Mouse (Mus musculus) stomach, embryonic 16.5 days (tissue): ENCODE measurements around the gene Rnf183. TPM values are rescaled to one million over a fixed set of nuclear protein-coding genes. Genes with fewer than 3 reads are reported as not detected.
A peak's percentile ranks its signal among the peaks of the same experiment; 100 is the strongest.

ENCODE experiments used
- ATAC-seq: fragments of 200-750 bp; cut with Nextera tagmentation; 2 replicates; pipeline ENCODE4 v1.8.0; 2017; ENCODE audit warnings: moderate number of reproducible peaks, moderate TSS enrichment; ENCODE audit not compliant: insufficient read depth, low FRiP score
- H3K27ac ChIP-seq: fragments of 300-500 bp; sonication (generic); 2 replicates; pipeline ENCODE4 v1.5.1; 2014; ENCODE audit warnings: low read length
- H3K27me3 ChIP-seq: fragments of 300-500 bp; sonication (generic); 2 replicates; pipeline ENCODE4 v1.6.1; 2014; ENCODE audit warnings: low read length, control low read depth, mixed read lengths; ENCODE audit not compliant: control insufficient read depth, insufficient read depth
- H3K36me3 ChIP-seq: fragments of 300-500 bp; sonication (generic); 2 replicates; pipeline ENCODE4 v1.6.1; 2014; ENCODE audit warnings: low read length; ENCODE audit not compliant: control insufficient read depth, insufficient read depth
- H3K4me1 ChIP-seq: fragments of 300-500 bp; sonication (generic); 2 replicates; pipeline ENCODE4 v1.6.1; 2014; ENCODE audit warnings: low read length, control low read depth, mixed read lengths; ENCODE audit not compliant: control insufficient read depth, insufficient read depth
- H3K4me2 ChIP-seq: fragments of 300-500 bp; sonication (generic); 2 replicates; pipeline ENCODE4 v1.6.1; 2014; ENCODE audit warnings: low read depth, low read length, mixed read lengths
- H3K4me3 ChIP-seq: fragments of 300-500 bp; sonication (generic); replicated peaks from 2 replicates; pipeline ENCODE4 v1.5.1; 2014; ENCODE audit warnings: mild to moderate bottlenecking, low read length
- H3K9ac ChIP-seq: fragments of 300-500 bp; sonication (generic); 2 replicates; pipeline ENCODE4 v1.6.1; 2014; ENCODE audit warnings: low read length
- H3K9me3 ChIP-seq: fragments of 300-500 bp; sonication (generic); replicated peaks from 2 replicates; pipeline ENCODE4 v1.6.1; 2016; ENCODE audit warnings: low read length, control low read depth; ENCODE audit not compliant: control insufficient read depth
- WGBS: fragments of 180-500 bp; shearing (Covaris S2); extraction: QIAGEN DNeasy Blood & Tissue Kit; methylation state at CpG from one replicate; pipeline ENCODE4 v1.1.7; 2014; 5-methylcytosine and 5-hydroxymethylcytosine counted together
- polyA plus RNA-seq: library from polyadenylated mRNA; unstranded; fragments of >200 nt; fragmentation: Nextera tagmentation; extraction: Ambion mirVana; gene quantifications from 2 replicates; pipeline ENCODE4 v1.2.1, GENCODE M21; 2015

Gene Rnf183
- polyA plus RNA-seq, 1 experiment from 2014 or later, result 0.34 TPM

- peak; percentile 89 for ATAC-seq
- H3K27ac ChIP-seq, result no peak within 1 kb of the TSS
These were observed 35.6 kb upstream of the Rnf183 start, which contains the start of gene Wdr31 for GRCm38 (mm10) chr4:62470598-62471051. Wdr31 (minus strand) TSS chr4:62470896.

DNA sequence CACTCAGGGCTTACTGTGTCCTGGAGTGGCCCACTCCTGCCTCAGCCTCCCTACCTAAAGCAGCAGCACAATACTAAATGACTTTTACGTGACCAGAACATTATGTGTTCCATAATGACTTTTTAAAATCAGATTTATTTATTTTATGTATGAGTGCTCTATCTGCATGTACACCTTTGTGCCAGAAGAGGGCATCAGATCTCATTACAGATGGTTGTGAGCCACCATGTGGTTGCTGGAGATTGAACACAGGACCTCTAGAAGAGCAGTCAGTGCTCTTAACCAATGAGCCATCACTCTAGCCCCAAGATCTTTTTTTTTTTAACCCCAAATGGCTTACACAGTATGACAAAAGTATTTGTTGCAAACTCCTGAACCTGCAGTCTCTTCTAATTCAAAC, 33.1 kb upstream of the Rnf183 start:
- no peaks in the 10 kb centered on the region for H3K36me3 ChIP-seq
- 0 out of 2 replicates have a peak, but pooled peaks cover 5% of the 10 kb centered on the region for H3K4me1 ChIP-seq
- 87% methylated on average over 1 of the region's 1 CpGs for WGBS
- no peak overlapping the region for H3K27ac ChIP-seq
- no peak for ATAC-seq
- H3K4me3 ChIP-seq, result no peak overlapping the region
- H3K9ac ChIP-seq, result no peak overlapping the region
- H3K9me3 ChIP-seq, result no peaks in the 10 kb centered on the region
- H3K4me2 ChIP-seq, result no peak overlapping the region
- H3K27me3 ChIP-seq, result no peaks in the 10 kb centered on the region

More at GRCm38 (mm10) chr4:62470598-62471051, 35.6 kb upstream of the Rnf183 start, which contains the start of gene Wdr31:
- peak within 1 kb of the TSS; percentile 78 for H3K4me2 ChIP-seq
- no peaks in the 10 kb centered on the region for H3K9me3 ChIP-seq
- WGBS, result under 1% methylated on average over 30 of the region's 30 CpGs
- H3K4me1 ChIP-seq, result 0 out of 2 replicates have a peak, but pooled peaks cover 5% of the 10 kb centered on the region
- no peaks in the 10 kb centered on the region for H3K36me3 ChIP-seq
- peak within 1 kb of the TSS; percentile 75 for H3K4me3 ChIP-seq
- no peaks in the 10 kb centered on the region for H3K27me3 ChIP-seq
- peak within 1 kb of the TSS; percentile 70 for H3K9ac ChIP-seq

DNA sequence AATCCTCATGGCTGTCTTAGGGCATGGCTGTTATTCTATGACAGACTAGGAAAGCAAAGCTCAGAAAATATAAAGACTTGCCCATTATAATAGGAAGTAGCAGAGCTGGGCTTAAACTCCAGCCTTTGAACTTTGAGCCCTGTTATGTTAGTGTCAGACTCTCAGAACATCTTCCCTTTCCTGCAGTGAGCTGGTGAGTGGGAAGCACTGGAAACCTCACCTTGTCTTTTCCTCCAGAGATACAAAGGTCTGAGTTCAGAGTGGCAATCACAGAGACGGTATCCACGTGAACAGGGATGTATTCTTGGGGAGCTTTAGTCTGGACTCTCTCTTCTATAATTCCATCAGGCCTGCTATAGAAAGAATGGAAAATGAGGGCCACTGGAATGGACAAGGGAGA, 28.1 kb upstream of the Rnf183 start:
- ATAC-seq, result no peak
- WGBS, result 85% methylated on average over 2 of the region's 2 CpGs
- Histone ChIP-seq H3K9ac (no peak overlapping the region), H3K4me3 (no peak overlapping the region), H3K27me3 (no peaks in the 10 kb centered on the region), H3K27ac (no peak overlapping the region), H3K4me1 (no peaks in the 10 kb centered on the region), H3K36me3 (no peaks in the 10 kb centered on the region), H3K9me3 (no peaks in the 10 kb centered on the region), H3K4me2 (no peak overlapping the region)

- Histone ChIP-seq H3K27me3 (no peaks in the 10 kb centered on the region), H3K36me3 (no peaks in the 10 kb centered on the region), H3K9ac (no peak overlapping the region), H3K27ac (no peak overlapping the region), H3K4me3 (no peak overlapping the region), H3K4me1 (no peaks in the 10 kb centered on the region), H3K9me3 (no peaks in the 10 kb centered on the region), H3K4me2 (no peak overlapping the region)
- 89% methylated on average over 8 of the region's 8 CpGs for WGBS
- no peak for ATAC-seq
These were observed 25.3 kb upstream of the Rnf183 start for GRCm38 (mm10) chr4:62460348-62460747.

- Histone ChIP-seq H3K4me1 (no peaks in the 10 kb centered on the region), H3K27ac (no peak overlapping the region), H3K27me3 (no peaks in the 10 kb centered on the region), H3K9ac (no peak overlapping the region), H3K9me3 (no peaks in the 10 kb centered on the region), H3K36me3 (no peaks in the 10 kb centered on the region), H3K4me2 (no peak overlapping the region), H3K4me3 (no peak overlapping the region)
- 62% methylated on average over 3 of the region's 3 CpGs for WGBS
- ATAC-seq, result no peak; the same call in 1 of the 2 replicates
These were observed 24.0 kb upstream of the Rnf183 start for GRCm38 (mm10) chr4:62459081-62459480.

DNA sequence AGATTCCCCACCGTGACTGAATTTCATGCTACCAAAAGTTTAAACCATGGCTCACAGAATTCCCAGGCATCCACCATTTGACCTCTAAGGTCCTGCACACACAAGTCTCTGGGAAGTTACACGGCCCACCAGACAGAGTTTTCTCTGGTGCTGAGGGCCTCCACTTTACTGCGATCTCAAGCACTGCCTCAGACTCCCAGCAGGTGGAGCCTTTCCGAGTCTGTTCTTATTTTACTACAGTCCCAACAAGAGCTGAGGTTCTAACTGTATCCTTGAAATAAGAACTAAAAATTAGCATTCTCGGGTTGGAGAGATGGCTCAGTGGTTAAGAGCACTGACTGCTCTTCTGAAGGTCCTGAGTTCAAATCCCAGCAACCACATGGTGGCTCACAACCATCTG, 19.9 kb upstream of the Rnf183 start:
- WGBS, result 56% methylated on average over 5 of the region's 5 CpGs
- Histone ChIP-seq H3K4me3 (no peak overlapping the region), H3K27ac (no peak overlapping the region), H3K9ac (no peak overlapping the region), H3K9me3 (no peaks in the 10 kb centered on the region), H3K27me3 (no peaks in the 10 kb centered on the region), H3K4me2 (no peak overlapping the region), H3K36me3 (no peaks in the 10 kb centered on the region), H3K4me1 (no peaks in the 10 kb centered on the region)
- 0 out of 2 replicates have a peak, but pooled peaks have one; percentile 40 for ATAC-seq

DNA sequence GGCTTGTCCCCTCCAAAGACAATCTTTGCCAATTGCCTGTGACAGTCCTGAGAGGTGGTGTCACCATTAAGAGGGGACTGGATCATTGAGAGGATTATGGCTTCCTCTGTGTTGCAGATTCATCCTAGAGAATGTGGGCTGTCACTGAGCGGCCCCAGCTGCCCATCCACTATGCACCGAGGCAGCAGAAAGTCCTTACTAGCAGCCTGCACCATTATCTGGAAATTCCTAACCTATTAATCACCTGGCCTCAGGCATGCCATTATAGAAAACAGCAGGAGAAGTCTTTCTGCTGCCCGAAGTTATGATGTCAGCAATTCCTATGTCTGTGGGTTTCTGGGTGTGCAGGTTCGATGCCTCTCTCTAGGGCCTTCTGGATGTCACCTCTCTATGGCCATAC, 5.9 kb upstream of the Rnf183 start:
- WGBS, result 50% methylated on average over 4 of the region's 4 CpGs
- Histone ChIP-seq H3K9me3 (no peaks in the 10 kb centered on the region), H3K4me3 (no peak overlapping the region), H3K4me1 (no peaks in the 10 kb centered on the region), H3K9ac (no peak overlapping the region), H3K36me3 (no peaks in the 10 kb centered on the region), H3K27ac (no peak overlapping the region), H3K27me3 (no peaks in the 10 kb centered on the region), H3K4me2 (no peak overlapping the region)
- no peak for ATAC-seq

DNA sequence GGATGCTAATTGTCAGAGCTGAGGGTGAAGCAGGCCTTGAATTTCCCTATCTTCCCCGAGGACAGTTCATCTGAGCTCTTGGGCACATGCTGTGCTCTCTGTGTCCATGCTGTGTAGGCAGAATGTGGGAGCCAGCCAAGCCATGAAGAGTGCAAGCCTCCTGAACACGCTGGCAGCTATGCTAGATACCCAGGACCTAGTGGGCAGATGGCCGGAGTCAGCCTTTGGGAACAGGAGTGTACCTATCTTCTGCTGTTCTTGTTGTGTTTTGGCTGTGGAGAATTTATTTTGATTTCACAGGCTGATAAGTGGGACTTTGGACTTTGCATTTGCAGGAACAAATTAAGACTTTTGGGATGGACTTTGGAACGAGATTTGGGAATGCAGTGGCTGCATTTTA, 5.5 kb upstream of the Rnf183 start:
- 72% methylated on average over 4 of the region's 4 CpGs for WGBS
- H3K9ac ChIP-seq, result no peak overlapping the region
- H3K4me3 ChIP-seq, result no peak overlapping the region
- H3K9me3 ChIP-seq, result no peaks in the 10 kb centered on the region
- no peaks in the 10 kb centered on the region for H3K36me3 ChIP-seq
- no peaks in the 10 kb centered on the region for H3K4me1 ChIP-seq
- H3K4me2 ChIP-seq, result no peak overlapping the region
- H3K27me3 ChIP-seq, result no peaks in the 10 kb centered on the region
- no peak overlapping the region for H3K27ac ChIP-seq
- ATAC-seq, result no peak

DNA sequence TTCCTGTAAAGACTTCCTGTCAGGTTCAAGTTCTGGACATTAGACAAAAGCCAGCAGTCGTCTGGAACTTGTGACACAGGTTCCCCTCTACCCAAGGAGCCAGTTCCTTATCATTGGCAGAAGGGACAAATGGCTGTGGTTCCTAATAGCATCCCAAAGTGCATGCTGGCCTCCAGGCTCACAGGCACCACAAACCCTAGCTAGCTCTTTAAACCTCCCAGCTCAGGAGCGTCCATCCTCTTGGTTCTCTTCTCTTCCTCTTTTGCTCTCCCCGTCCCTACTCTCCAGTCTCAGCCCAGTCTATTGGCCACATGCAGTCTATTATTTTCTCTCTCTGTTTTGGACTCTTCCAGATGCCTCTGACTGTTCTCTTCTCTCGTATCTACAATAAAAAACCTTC, 4.7 kb upstream of the Rnf183 start:
- Histone ChIP-seq H3K4me2 (no peak overlapping the region), H3K9me3 (no peaks in the 10 kb centered on the region), H3K4me3 (no peak overlapping the region), H3K36me3 (no peaks in the 10 kb centered on the region), H3K27ac (no peak overlapping the region), H3K9ac (no peak overlapping the region), H3K27me3 (no peaks in the 10 kb centered on the region), H3K4me1 (no peaks in the 10 kb centered on the region)
- 60% methylated on average over 4 of the region's 4 CpGs for WGBS
- no peak for ATAC-seq
